Mouse (Mus musculus): ENCODE measurements around the gene Nedd9.

Gene Nedd9

DNA sequence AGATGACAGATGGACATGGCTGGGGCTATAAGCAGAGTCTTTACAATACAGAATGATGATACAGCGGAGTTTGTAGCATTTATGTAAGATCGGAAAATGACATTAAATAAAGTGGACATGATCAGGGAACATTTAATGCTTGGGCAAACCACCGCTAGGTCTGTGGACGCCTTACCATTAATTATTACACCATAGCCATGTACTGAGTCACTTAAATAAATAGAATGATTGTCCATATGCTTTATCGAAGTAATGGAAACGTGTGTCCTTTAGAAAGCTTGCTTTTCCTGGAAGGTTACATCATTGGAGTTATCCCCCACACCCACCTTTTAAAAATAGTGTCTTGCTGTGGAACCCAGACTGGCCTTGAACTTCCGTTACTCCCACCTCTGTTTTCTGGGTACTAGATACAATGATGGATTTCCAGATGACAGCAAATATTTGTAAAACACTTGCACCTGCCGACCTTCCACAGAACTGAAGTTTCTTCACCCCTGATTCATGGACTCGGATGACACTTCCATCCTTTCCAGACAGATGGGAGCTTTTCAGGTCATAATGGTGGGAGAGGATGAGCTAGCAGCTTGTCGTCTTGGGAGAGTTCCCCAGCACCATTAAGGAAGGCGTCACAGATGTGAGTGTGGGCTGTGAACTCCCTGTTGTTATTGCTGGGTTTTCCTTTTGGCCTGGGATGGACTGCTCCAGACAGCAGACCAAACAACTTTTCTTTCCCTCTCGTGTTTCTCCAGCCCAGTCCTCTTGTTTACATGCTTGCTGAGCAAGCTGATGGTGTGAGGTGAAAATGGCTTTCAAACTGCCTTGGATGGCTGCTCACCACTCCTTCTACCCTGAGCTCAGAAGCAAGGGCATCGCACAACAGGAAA is 76.7 kb downstream of the Nedd9 start:
- no peak for DNase-seq (ENCODE audit: low read depth)

DNA sequence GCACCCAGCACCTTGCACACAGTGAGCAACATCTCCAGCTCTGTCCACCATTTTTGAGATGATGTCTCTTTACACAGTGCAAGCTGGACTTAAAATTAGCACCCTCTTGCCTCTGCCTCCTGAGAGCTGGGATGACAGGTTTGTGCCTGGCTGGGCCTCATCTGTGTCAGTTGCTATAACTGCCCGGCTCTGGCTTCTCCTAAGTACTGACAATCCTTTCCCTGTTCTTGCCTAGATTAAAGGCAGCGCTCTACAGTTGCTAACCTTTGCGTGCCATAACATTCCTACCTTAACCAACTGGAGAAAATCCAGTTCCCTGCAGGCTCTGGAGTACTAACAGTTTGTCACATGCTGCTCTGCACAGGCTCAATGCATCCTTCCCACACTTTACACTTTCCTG is 77.9 kb downstream of the Nedd9 start:
- DNase-seq (ENCODE audit: low read depth) = no peak

DNA sequence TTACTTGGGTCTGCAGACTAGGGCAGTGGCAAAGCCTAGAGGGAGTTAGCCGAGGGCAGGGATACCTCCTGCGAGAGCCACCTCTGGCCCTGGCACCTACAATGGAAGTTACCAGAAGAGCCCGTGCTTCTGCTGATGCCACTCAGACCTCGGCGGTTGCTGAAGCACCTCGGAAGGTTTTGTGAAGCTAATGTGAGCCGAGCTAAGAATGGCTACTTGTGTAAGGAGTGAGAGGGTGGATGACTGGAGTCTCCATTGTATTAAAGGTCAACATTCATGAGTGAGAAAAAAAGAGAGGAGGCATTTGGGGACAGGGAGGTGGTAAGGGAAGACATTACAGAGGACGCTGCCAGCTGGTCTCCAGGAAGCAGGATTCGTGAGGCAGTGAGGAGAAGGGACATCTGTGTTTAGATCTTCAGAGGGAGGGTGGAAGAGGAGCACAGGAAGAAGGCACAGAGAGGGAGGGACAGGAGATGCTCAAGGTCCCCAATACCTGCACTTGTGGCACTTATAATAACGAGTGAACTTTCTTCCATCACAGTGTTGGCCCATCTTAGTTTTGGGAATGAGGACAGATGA is 78.7 kb downstream of the Nedd9 start:
- no peak for DNase-seq (ENCODE audit: low read depth)

DNA sequence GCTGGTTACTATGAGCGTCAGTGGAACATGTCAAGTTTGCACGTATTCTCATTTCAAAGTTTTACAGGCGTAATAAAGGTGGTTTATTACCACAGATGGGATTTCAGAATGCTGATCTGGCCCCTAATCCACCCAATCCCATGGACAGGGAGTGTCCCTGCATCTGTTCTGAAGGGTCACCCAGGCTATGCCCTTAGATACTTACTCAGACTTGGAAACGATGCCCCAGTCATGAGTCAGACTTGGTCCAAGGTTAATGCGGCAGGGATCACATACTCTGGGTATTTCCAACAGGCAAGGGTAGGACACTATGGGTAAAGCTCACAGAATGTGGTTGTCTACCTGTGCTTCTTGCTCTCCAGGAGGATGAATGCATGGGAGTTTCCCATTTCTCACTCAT is 82.2 kb downstream of the Nedd9 start:
- DNase-seq (ENCODE audit: low read depth) = no peak

DNA sequence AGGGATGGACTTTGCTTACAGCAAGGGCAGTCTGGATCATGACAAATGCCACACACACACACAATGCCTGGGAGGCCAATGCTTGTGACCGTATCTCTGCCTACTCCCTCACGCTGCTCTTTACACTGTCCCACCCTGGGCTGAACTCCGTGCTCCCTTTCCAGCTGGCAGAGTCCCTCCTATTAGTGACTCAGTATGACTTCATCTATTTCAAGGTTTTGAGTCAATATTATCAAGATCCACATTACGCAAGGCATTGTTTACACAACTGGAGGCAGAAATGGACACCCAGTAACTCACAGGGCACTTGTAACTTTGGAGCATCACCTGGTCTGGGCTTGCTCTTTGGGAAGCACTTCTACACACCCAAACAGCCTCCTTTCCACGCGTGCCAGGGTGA is 83.3 kb downstream of the Nedd9 start:
- no peak for DNase-seq (ENCODE audit: low read depth)

DNA sequence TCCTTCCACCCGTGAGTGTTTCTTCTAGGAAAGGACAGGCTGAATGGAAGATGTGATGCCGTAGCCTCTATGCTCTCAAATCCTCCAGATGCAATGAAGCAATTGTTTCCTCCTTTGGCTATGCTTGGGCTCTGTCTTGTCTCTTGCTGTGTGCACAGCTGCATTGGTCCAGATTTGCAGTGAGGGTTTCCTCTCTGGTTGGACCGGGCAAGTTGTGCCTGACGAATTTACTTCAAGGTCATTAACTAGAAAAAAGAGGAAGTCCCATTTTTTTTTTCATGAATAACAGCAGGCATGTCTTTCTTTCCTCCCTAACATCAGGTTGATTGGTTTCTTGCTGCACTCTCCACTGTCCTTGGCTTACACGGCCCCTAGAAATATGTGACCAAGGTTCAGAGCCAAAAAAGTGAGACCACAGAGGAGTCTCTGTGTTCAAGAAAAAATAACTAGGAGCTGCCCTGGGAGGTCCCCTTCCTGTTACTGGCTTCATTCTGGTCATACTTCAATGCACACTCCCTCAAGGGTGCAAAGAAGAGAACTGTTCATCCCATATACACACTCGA is 84.6 kb downstream of the Nedd9 start:
- no peak for DNase-seq (ENCODE audit: low read depth)

DNA sequence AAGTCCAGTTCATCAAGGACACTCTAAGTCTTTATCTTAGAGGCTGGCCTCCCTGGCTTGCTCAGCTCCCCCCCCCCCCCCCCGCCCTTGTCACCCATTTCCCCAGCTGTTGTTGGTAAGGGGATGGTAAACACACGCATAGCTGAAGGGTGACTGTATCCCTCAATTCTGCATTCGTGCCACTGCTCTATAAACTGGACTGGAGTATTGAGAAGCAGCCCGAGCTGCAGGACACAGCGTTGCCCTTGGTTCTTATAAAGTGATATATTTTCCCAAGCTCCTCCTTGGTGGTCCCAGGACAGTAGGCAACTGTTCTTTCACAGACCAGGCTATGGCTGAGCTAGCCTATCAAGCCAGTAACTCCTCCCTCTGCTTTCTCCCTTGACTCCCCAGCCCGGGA is 85.4 kb downstream of the Nedd9 start:
- no peak for DNase-seq (ENCODE audit: low read depth)

DNA sequence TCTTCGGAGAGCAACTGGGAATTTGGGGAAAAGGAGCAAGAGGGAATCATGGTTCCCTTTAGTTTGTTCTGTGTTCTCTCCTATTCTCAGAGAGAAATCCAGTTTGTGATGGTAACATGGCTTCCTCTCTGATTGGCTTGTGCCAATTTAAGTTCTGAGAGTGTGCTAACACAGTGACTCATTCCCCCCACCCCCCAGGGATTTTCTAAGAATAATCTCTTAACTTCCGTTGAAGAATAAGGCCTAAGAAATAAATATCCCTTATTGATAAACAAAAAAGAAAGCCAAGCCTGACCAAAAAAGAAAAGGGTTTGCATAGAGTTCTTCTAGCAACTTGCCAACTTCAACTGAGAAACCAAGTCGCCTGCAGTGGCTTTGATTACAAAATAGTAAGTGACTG is 86.9 kb downstream of the Nedd9 start:
- peak; percentile 18 for DNase-seq (ENCODE audit: low read depth)

DNA sequence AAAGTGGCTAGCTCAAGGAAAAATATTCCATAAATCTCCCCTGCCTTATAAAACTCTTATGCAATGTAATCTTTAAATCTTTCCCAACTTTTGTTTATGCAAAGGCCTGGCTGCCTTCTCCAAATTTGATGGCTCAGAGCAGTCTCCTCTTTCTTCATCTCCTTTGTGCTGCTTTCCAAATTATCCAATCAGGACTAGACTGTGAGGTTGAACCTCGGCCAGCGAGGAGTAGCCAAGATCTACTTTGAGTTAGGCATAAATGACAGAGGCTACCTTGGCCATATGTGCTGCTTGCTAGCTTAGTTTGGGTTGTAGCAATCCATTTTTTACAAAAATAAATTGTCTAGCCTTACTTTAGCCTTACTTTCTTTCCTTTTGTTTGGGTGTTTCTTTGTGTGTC is 95.0 kb downstream of the Nedd9 start:
- DNase-seq (ENCODE audit: low read depth) = no peak

DNA sequence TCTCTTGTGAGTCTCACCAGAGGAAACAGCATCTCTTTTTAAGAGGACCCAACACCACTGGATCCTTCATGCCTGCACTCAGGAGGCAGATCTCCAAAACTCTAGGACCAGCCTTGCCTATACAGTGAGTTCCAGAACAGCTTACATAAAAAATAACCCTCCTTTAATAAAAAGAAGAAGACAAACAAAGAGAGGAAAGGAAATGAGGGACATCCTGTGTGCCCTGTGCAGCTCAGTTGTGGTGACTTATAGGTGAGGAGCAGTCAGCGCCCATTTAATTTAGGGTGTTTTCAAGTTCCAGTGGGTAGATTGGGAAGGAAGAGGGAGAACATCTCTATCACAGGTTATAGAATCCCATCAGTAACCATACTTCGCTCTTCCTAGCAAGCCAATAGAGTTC is 96.5 kb downstream of the Nedd9 start:
- no peak for DNase-seq (ENCODE audit: low read depth)

DNA sequence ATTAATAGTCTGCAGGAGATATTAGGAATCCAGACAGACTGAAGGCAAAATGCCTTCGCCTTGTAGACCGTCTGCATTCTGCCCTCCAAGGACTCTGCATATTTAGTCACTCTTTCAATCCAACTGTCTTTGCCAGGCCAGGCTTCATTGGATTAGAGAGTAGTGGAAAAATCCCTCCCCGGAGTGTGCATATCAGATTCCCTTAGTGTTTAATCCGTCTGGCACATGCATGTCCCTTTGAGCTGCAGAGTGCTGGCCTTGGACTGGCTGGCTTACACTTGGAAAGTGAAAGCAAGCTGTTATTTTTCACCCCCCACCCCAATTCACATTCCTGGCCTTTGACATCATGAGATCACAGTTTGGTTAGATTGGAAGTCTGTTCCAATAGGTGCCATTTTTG is 100.6 kb downstream of the Nedd9 start:
- no peak for DNase-seq (ENCODE audit: low read depth)

DNA sequence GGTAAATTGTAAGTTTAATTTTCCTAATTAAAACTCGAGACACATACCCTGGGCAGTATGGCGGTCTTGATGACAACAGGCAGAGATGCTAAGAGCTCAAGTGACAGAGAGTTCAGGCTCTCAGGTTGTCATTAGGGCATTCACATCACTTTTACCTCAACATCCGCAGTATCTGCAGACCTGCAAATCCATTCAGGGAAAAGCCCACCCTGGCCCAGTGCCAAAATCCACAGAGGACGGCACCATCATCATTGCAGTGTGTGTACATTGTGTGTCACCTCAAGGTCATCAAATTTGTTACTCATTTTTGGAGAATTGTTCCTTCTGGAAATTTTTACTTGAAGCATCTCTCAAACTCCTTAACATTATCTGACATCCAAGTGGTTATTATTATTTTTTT is 102.3 kb downstream of the Nedd9 start:
- no peak for DNase-seq (ENCODE audit: low read depth)

DNA sequence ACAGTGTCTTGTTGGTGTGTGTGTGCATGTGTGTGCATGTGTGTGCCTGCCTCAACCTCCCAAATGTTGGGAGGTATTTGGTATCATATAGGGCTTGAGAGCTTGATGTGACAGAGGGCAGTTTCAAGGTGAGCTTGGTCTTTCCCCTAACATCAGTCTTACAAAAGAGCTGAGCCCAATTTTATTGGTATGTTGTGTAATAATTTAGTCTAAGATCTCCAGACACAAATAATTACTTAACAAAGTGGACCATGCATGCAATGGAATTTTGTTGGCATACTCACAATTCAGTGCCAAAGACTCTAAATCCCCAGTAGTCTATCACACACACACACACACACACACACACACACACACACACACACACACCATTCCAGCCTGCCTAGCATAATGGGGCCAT is 104.5 kb downstream of the Nedd9 start:
- DNase-seq (ENCODE audit: low read depth) = no peak

DNA sequence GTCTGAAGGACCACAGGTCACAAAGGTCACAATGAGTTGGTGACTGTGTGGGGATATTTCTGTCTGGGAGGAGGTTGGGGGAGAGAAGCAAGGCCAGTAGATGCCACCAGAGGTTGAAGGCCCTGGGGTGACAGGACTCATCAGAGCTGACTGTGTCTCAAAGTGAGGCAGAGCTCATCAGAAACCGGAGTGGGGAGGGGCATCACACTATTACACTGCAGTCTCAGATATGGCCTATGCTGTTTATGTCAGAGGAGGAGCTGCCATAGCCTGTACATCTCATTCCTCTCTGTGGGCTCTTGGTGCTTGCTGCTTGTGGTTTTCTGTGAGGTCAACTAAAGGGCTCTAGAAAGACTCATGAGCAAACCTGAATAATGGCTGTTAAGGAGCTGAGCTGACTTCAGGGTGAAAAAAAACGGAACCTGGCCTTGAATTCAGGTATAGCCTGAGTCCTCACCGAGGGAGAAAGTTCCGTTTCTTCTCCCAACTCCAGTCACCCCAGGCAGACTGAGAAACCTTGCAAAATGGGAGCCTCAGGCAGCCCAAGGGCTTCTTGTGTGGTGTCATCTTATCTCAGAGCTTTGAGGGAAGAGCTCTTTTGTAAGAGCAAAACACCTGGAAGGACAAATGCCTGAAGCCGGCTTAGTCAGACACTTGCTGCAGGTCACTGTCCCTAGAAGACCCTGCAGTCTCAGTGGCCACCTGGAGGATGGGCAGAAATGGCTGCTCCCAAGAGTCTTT is 105.2 kb downstream of the Nedd9 start:
- DNase-seq (ENCODE audit: low read depth) = peak; percentile 87

DNA sequence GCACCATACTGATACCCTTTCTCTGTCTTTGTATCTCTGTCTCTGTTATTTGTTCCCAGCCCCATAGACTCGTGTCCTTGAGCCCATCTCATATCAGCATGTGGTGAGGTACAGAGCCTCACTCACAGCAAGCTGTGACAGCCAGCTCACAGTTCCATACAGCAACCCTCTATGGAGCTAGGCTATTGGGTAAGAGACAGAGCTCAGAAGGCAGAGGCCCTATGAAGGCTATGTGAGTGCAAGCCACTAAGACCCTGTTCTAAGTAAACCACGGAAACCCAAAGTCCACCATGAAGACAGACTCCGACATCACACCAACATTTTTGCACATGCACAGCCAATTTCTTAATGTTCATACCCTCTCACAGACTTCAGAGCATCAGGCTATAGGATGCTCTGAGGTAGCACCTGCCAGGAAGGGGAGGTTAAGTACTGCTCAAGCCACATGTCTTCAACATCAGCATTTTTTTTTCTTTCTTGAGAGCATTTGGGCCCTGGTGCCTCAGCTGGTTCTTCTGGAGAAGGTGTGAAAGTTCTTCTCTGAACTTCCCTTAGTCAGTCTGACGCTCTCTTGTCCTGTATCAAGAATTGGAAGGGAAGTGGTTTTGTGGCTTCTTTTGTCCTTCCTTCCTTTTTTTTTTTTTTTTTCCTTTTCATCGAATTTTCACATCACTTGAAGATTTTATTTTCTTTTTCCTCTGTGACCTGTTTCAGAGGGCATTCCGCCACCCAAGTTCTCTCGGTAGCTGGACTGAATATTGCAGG is 105.9 kb downstream of the Nedd9 start:
- DNase-seq (ENCODE audit: low read depth) = peak; percentile 89

DNA sequence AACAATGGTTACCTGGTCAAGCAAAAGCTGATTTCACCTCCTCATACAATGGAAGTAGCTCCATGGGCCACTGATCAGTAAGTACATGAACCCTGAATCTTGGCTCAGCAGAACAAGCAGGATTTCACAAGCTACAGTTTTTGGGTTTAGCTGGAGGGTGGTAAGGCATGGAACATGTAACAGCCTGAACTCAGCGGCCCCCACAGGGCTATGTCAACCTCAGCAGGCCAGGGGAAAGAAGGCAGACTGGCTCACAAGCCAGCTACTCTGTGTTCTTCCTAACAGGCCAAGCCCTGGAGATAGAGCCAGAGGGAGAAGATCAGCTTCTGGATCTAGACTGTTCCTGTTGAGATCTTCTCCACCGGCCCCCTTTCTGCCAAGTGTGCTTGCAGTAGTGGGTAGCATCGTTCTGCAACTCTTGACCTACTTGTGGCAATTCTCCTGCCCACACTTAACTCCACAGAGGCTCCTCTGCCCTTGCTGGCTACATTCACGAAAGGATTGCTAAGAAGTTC is 107.2 kb downstream of the Nedd9 start:
- no peak for DNase-seq (ENCODE audit: low read depth)

DNA sequence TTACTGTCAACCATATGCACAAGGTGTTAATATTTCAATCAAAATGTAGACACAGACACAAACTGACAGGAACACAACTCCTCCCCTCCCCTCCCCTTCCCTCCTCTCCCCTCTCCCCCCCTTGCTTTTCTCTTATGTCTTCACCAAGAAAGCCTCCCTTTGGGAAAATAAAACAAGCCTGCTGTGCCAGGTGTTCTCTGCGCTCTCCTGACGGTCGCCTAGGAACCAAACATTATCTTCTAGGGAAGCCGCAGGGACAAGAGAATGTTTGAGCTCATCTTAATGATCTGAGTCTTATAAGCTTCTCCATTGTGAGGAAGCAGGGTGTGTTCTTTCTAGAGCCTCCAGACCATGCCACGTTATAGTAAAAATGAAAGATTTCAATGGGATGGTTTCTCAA is 108.7 kb downstream of the Nedd9 start:
- DNase-seq (ENCODE audit: low read depth) = no peak

DNA sequence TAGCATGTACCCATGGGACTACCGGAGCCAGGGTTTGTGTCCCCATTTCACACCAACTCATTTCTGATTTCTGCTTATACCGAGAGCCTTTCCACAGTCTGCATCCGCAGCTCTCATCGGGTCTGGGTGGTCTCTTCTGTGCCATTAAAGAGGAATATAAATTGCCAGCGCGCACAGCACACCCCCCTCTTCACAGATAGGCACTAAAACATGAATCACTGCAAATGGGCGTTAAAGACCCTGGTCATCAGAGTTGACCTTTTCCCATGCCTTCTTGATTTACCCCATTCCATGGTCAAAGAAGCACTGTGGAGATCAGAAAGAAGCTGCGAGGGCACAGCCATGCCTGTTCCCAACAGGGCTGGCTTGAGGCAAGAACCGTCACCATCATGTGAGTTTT is 109.3 kb downstream of the Nedd9 start:
- no peak for DNase-seq (ENCODE audit: low read depth)

DNA sequence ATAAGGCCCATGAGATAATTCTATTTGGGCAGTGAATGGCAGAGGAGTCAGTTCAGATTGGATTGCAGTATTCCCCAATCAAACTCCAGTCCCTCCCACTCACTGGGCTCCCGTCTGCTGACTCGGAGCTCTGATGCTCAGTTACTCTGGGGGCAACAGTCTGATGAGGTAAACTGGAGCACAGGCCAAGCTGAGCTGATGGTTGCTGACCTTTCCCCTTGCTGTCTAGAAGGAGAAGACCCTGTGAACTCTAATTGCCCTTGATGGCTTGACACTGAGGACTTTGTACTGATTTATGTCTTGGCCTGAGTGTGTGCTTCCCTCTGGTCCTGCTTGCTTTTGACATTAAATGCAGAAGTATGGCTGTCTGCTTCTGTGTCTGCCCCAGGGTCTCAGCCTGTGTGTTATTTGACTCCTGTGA is 110.1 kb downstream of the Nedd9 start:
- DNase-seq (ENCODE audit: low read depth) = no peak

DNA sequence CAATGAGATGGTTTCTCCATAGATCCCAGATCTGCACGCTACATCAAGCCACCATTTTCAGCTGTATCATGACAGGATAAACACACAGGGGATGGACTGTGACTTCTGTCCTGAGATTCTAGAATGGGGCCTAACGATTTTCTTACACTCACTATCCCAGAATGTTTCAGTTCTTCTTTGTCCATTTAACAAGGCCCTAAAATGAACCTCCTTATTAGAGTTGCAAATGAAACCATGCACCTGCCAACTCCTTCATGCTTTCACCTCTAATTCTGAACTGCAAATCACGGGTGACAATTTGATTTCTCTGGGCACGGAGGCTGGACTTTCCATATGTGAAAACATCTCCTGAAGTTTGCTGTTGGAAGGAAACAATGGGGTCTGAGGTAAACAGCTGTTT is 111.1 kb downstream of the Nedd9 start:
- DNase-seq (ENCODE audit: low read depth) = no peak

DNA sequence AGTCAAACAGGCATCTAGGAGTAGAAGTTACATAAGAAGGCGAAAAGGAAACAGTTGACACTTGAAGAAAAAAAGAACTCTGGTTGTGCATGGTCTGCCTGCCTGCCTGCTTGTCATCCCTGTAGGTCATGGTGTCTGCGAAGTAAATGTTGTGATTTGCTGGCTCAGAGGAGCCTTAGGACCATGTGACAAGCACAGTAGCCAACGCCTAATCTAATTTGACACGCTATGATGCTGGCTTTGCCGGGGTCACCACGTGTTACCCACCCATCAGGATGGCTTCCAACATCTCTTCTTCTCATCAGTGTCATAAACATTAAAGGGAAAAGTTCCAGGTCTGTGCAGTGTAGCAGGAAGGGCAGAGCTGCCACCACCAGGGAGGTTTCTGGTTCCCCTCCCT is 111.5 kb downstream of the Nedd9 start:
- DNase-seq (ENCODE audit: low read depth) = no peak

DNA sequence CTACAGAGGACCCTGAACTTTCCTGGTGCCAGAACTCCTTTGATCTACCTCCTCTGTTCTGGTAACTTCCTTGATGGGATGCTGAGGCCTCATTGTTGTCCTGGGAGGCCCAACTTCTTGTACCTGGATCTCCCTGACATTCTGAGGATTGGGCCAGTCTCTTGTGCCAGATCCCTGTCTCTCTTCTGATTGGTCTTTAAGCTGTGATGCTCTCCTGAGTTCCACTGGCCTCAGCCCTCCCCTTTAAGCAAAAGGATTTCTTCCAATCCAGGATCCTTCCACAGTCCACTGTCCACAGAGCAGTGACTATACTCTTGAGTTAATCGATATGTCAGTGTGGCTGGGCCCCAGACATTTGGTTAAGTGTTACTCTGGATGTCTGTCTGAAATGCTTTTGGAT is 112.3 kb downstream of the Nedd9 start:
- DNase-seq (ENCODE audit: low read depth) = no peak

Measured in induced T-regulatory cell, adult 2 months (primary cell).